Mouse (Mus musculus) neural tube, embryonic 13.5 days (tissue): Measurements from ENCODE around the gene Plcb4. TPM values are rescaled to one million over a fixed set of nuclear protein-coding genes. Genes with fewer than 3 reads are reported as not detected.
A peak's percentile ranks its signal among the peaks of the same experiment; 100 is the strongest.

ENCODE experiments used
- ATAC-seq: fragments of 200-750 bp; cut with Nextera tagmentation; 2 replicates; pipeline ENCODE4 v1.8.0; 2017; ENCODE audit warnings: low read depth, mild to moderate bottlenecking, moderate TSS enrichment, moderate library complexity
- H3K27ac ChIP-seq: fragments of 300-500 bp; sonication (generic); replicated peaks from 2 replicates; pipeline ENCODE4 v1.5.1; 2015; ENCODE audit warnings: moderate library complexity, mild to moderate bottlenecking, inconsistent platforms
- H3K27me3 ChIP-seq: fragments of 300-500 bp; sonication (generic); 2 replicates; pipeline ENCODE4 v1.6.1; 2015; ENCODE audit warnings: mild to moderate bottlenecking, inconsistent platforms
- H3K36me3 ChIP-seq: fragments of 300-500 bp; sonication (generic); 2 replicates; pipeline ENCODE4 v1.6.1; 2015; ENCODE audit warnings: mild to moderate bottlenecking, inconsistent platforms
- H3K4me1 ChIP-seq: fragments of 300-500 bp; sonication (generic); replicated peaks from 2 replicates; pipeline ENCODE4 v1.6.1; 2015; ENCODE audit warnings: inconsistent platforms
- H3K4me2 ChIP-seq: fragments of 300-500 bp; sonication (generic); 2 replicates; pipeline ENCODE4 v1.6.1; 2015; ENCODE audit warnings: inconsistent platforms, mild to moderate bottlenecking, moderate library complexity
- H3K4me3 ChIP-seq: fragments of 300-500 bp; sonication (generic); 2 replicates; pipeline ENCODE4 v1.5.1; 2015; ENCODE audit warnings: mild to moderate bottlenecking, inconsistent platforms
- H3K9ac ChIP-seq: fragments of 300-500 bp; sonication (generic); 2 replicates; pipeline ENCODE4 v1.6.1; 2015; ENCODE audit warnings: moderate library complexity, mild to moderate bottlenecking, inconsistent platforms
- H3K9me3 ChIP-seq: fragments of 300-500 bp; sonication (generic); 2 replicates; pipeline ENCODE4 v1.6.1; 2016; ENCODE audit warnings: inconsistent platforms
- WGBS: fragments of 180-500 bp; shearing (Covaris S2); methylation state at CpG from one replicate; pipeline ENCODE4 v1.1.7; 2015; 5-methylcytosine and 5-hydroxymethylcytosine counted together
- polyA plus RNA-seq: library from polyadenylated mRNA; unstranded; fragments of >200 nt; fragmentation: Nextera tagmentation; extraction: Ambion mirVana; gene quantifications from 2 replicates; pipeline ENCODE4 v1.2.1, GENCODE M21; 2015

Gene Plcb4
- polyA plus RNA-seq, 1 experiment from 2014 or later, result 38.2 TPM

- Histone ChIP-seq H3K27ac (no peak overlapping the region), H3K4me3 (no peak overlapping the region), H3K27me3 (no peaks in the 10 kb centered on the region), H3K36me3 (no peaks in the 10 kb centered on the region), H3K9ac (no peak overlapping the region), H3K9me3 (no peaks in the 10 kb centered on the region), H3K4me2 (no peak overlapping the region), H3K4me1 (peaks cover 25% of the 10 kb centered on the region)
- ATAC-seq, result no peak
- 95% methylated on average over 4 of the region's 4 CpGs for WGBS
Observed at GRCm38 (mm10) chr2:135995196-135995595, 336.4 kb downstream of the Plcb4 start.

GRCm38 (mm10) chr2:135996936-135997335, 338.1 kb downstream of the Plcb4 start:
- Histone ChIP-seq H3K27me3 (no peaks in the 10 kb centered on the region), H3K36me3 (no peaks in the 10 kb centered on the region), H3K4me2 (peak overlapping the region; percentile 38), H3K9ac (peak overlapping the region; percentile 41; the same call in 1 of the 2 replicates), H3K4me3 (no peak overlapping the region), H3K9me3 (no peaks in the 10 kb centered on the region), H3K27ac (peak overlapping the region; percentile 87), H3K4me1 (peaks cover 25% of the 10 kb centered on the region)
- WGBS, result 79% methylated on average over 6 of the region's 6 CpGs
- ATAC-seq, result no peak

- Histone ChIP-seq H3K4me3 (no peak overlapping the region), H3K27ac (peak overlapping the region; percentile 87), H3K9ac (peak overlapping the region; percentile 41), H3K9me3 (no peaks in the 10 kb centered on the region), H3K4me1 (peaks cover 25% of the 10 kb centered on the region), H3K36me3 (no peaks in the 10 kb centered on the region), H3K4me2 (peak overlapping the region; percentile 38), H3K27me3 (no peaks in the 10 kb centered on the region)
- 50% methylated on average over 18 of the region's 18 CpGs for WGBS
- peak; percentile 52 for ATAC-seq
Observed at GRCm38 (mm10) chr2:135997361-135998150, 338.7 kb downstream of the Plcb4 start.

GRCm38 (mm10) chr2:135998886-135999285, 340.1 kb downstream of the Plcb4 start:
- Histone ChIP-seq H3K4me3 (peak overlapping the region; percentile 3; the same call in 1 of the 2 replicates), H3K36me3 (peaks cover 3% of the 10 kb centered on the region; the same call in 1 of the 2 replicates), H3K27me3 (no peaks in the 10 kb centered on the region), H3K9me3 (no peaks in the 10 kb centered on the region), H3K4me1 (peaks cover 32% of the 10 kb centered on the region), H3K27ac (peak overlapping the region; percentile 87), H3K4me2 (peak overlapping the region; percentile 38), H3K9ac (peak overlapping the region; percentile 44; the same call in 1 of the 2 replicates)
- no peak for ATAC-seq
- WGBS, result 77% methylated on average over 7 of the region's 7 CpGs

GRCm38 (mm10) chr2:135999361-135999760, 340.6 kb downstream of the Plcb4 start:
- Histone ChIP-seq H3K36me3 (peaks cover 3% of the 10 kb centered on the region; the same call in 1 of the 2 replicates), H3K4me2 (peak overlapping the region; percentile 38), H3K9ac (no peak overlapping the region), H3K9me3 (no peaks in the 10 kb centered on the region), H3K27ac (0 out of 2 replicates have a peak overlapping the region, but pooled peaks have one; percentile 46), H3K27me3 (no peaks in the 10 kb centered on the region), H3K4me3 (0 out of 2 replicates have a peak overlapping the region, but pooled peaks have one; percentile 4), H3K4me1 (peaks cover 32% of the 10 kb centered on the region)
- WGBS, result 61% methylated on average over 1 of the region's 1 CpGs
- ATAC-seq, result no peak

GRCm38 (mm10) chr2:136000933-136001332, 342.1 kb downstream of the Plcb4 start:
- no peak for ATAC-seq
- 74% methylated on average over 5 of the region's 5 CpGs for WGBS
- H3K4me2 ChIP-seq, result peak overlapping the region; percentile 38
- H3K9me3 ChIP-seq, result no peaks in the 10 kb centered on the region
- no peaks in the 10 kb centered on the region for H3K27me3 ChIP-seq
- H3K36me3 ChIP-seq, result peaks cover 3% of the 10 kb centered on the region; the same call in 1 of the 2 replicates
- H3K4me3 ChIP-seq, result no peak overlapping the region
- H3K9ac ChIP-seq, result no peak overlapping the region
- peaks cover 34% of the 10 kb centered on the region for H3K4me1 ChIP-seq
- H3K27ac ChIP-seq, result peak overlapping the region; percentile 42; the same call in 1 of the 2 replicates

GRCm38 (mm10) chr2:136002118-136002517, 343.3 kb downstream of the Plcb4 start:
- H3K27me3 ChIP-seq, result no peaks in the 10 kb centered on the region
- no peak overlapping the region for H3K9ac ChIP-seq
- H3K36me3 ChIP-seq, result peaks cover 7% of the 10 kb centered on the region; the same call in 1 of the 2 replicates
- no peaks in the 10 kb centered on the region for H3K9me3 ChIP-seq
- H3K4me1 ChIP-seq, result peaks cover 31% of the 10 kb centered on the region
- peak overlapping the region; percentile 28 for H3K4me2 ChIP-seq
- peak; percentile 51; the same call in 1 of the 2 replicates for ATAC-seq
- H3K27ac ChIP-seq, result 0 out of 2 replicates have a peak overlapping the region, but pooled peaks have one; percentile 10
- WGBS, result 51% methylated on average over 7 of the region's 7 CpGs
- H3K4me3 ChIP-seq, result no peak overlapping the region

- Histone ChIP-seq H3K4me2 (no peak overlapping the region), H3K36me3 (peaks cover 15% of the 10 kb centered on the region), H3K4me3 (no peak overlapping the region), H3K27me3 (no peaks in the 10 kb centered on the region), H3K4me1 (peaks cover 14% of the 10 kb centered on the region; the same call in 1 of the 2 replicates), H3K9ac (no peak overlapping the region), H3K27ac (no peak overlapping the region), H3K9me3 (no peaks in the 10 kb centered on the region)
- 51% methylated on average over 1 of the region's 1 CpGs for WGBS
- ATAC-seq, result no peak
Observed at GRCm38 (mm10) chr2:136003836-136004235, 345.0 kb downstream of the Plcb4 start.

- Histone ChIP-seq H3K27me3 (no peaks in the 10 kb centered on the region), H3K4me2 (no peak overlapping the region), H3K9ac (no peak overlapping the region), H3K9me3 (no peaks in the 10 kb centered on the region), H3K4me3 (no peak overlapping the region), H3K4me1 (0 out of 2 replicates have a peak, but pooled peaks cover 12% of the 10 kb centered on the region), H3K27ac (0 out of 2 replicates have a peak overlapping the region, but pooled peaks have one; percentile 33), H3K36me3 (peaks cover 15% of the 10 kb centered on the region)
- WGBS, result 93% methylated on average over 5 of the region's 5 CpGs
- ATAC-seq, result no peak
Observed at GRCm38 (mm10) chr2:136006280-136006679, 347.5 kb downstream of the Plcb4 start.

- no peak for ATAC-seq
- Histone ChIP-seq H3K4me3 (no peak overlapping the region), H3K4me2 (no peak overlapping the region), H3K27me3 (no peaks in the 10 kb centered on the region), H3K4me1 (0 out of 2 replicates have a peak, but pooled peaks cover 3% of the 10 kb centered on the region), H3K9me3 (no peaks in the 10 kb centered on the region), H3K27ac (no peak overlapping the region), H3K36me3 (peaks cover 10% of the 10 kb centered on the region), H3K9ac (no peak overlapping the region)
- 88% methylated on average over 9 of the region's 9 CpGs for WGBS
Observed at GRCm38 (mm10) chr2:136012759-136013158, 353.9 kb downstream of the Plcb4 start.

GRCm38 (mm10) chr2:136048464-136048863, 389.7 kb downstream of the Plcb4 start:
- no peak overlapping the region for H3K27ac ChIP-seq
- no peak overlapping the region for H3K9ac ChIP-seq
- WGBS, result 89% methylated on average over 4 of the region's 4 CpGs
- no peak for ATAC-seq
- H3K36me3 ChIP-seq, result no peaks in the 10 kb centered on the region
- no peak overlapping the region for H3K4me3 ChIP-seq
- no peaks in the 10 kb centered on the region for H3K9me3 ChIP-seq
- H3K4me1 ChIP-seq, result peaks cover 28% of the 10 kb centered on the region
- H3K27me3 ChIP-seq, result no peaks in the 10 kb centered on the region
- no peak overlapping the region for H3K4me2 ChIP-seq
